Mouse (Mus musculus): ENCODE results near the gene Cdk9. TPM values are rescaled to one million over a fixed set of nuclear protein-coding genes. Genes with fewer than 3 reads are reported as not detected.

Gene Cdk9
- polyA plus RNA-seq, 2 experiments, result 36.5 to 60.7 TPM

- Histone ChIP-seq H3K36me3 (replicated peaks; ENCODE audit: control insufficient read depth, insufficient read depth, low read depth) (peaks cover 14% of the 10 kb centered on the region), H3K4me2 (ENCODE audit: low read depth) (peak overlapping the region; percentile 72), H3K27ac (peak overlapping the region; percentile 18; the same call in 1 of the 2 replicates), H3K9me3 (ENCODE audit: control insufficient read depth, low read length) (no peaks in the 10 kb centered on the region), H3K4me1 (replicated peaks; ENCODE audit: control insufficient read depth in 2 of 2, insufficient read depth in 2 of 2, low read length in 1 of 2) (peaks cover 12 to 23% of the 10 kb centered on the region in 2 experiments), H3K9ac (replicated peaks) (no peak overlapping the region; the same call in 1 of the 2 replicates), H3K4me3 (ENCODE audit: insufficient read depth in 1 of 2, low read depth in 2 of 2, low read length in 2 of 2) (no peak overlapping the region; a peak in 1 of 4 replicates), H3K27me3 (ENCODE audit: control insufficient read depth, insufficient read depth, low read length) (no peaks in the 10 kb centered on the region)
- ATAC-seq (ENCODE audit: insufficient read depth) (no peak), DNase-seq (ENCODE audit: low read depth in 3 of 3, low spot score in 3 of 3) (no peak)
- 30% methylated on average over 11 of the region's 11 CpGs for WGBS (ENCODE audit: insufficient replicate concordance)
- TF ChIP-seq EP300 (IDR thresholded peaks at IDR 0.05; ENCODE audit: low read depth) (no peak), CTCF (IDR thresholded peaks at IDR 0.05; ENCODE audit: low read depth) (no peak)
Measured at GRCm38 (mm10) chr2:32714117-32714986, 1.5 kb upstream of the Cdk9 start.

- no peaks in the 10 kb centered on the region for H3K27me3 ChIP-seq (ENCODE audit: control insufficient read depth, insufficient read depth, low read length)
- peak overlapping the region; percentile 83 to 85 for H3K4me3 ChIP-seq (ENCODE audit: insufficient read depth in 1 of 2, low read depth in 2 of 2, low read length in 2 of 2)
- DNase-seq (ENCODE audit: low read depth in 3 of 3, low spot score in 3 of 3), result peak; percentile 81 to 85 (median 83)
- WGBS (ENCODE audit: insufficient replicate concordance), result 2% methylated on average over 27 of the region's 44 CpGs
- TF ChIP-seq EP300 (IDR thresholded peaks at IDR 0.05; ENCODE audit: low read depth) (no peak), CTCF (IDR thresholded peaks at IDR 0.05; ENCODE audit: low read depth) (no peak)
- H3K4me2 ChIP-seq (ENCODE audit: low read depth), result peak overlapping the region; percentile 93
- H3K9ac ChIP-seq (replicated peaks), result peak overlapping the region; percentile 83
- H3K9me3 ChIP-seq (ENCODE audit: control insufficient read depth, low read length), result no peaks in the 10 kb centered on the region
- H3K4me1 ChIP-seq (replicated peaks; ENCODE audit: control insufficient read depth in 2 of 2, insufficient read depth in 2 of 2, low read length in 1 of 2), result peaks cover 12 to 23% of the 10 kb centered on the region in 2 experiments
- peak; percentile 89 for ATAC-seq (ENCODE audit: insufficient read depth)
- peaks cover 32% of the 10 kb centered on the region for H3K36me3 ChIP-seq (replicated peaks; ENCODE audit: control insufficient read depth, insufficient read depth, low read depth)
- peak overlapping the region; percentile 57 for H3K27ac ChIP-seq
Measured at GRCm38 (mm10) chr2:32712586-32712933, 316 bp downstream of the Cdk9 start.

GRCm38 (mm10) chr2:32712108-32712551 is 746 bp downstream of the Cdk9 start:
- TF ChIP-seq CTCF (IDR thresholded peaks at IDR 0.05; ENCODE audit: low read depth) (peak; percentile 45), EP300 (IDR thresholded peaks at IDR 0.05; ENCODE audit: low read depth) (no peak)

GRCm38 (mm10) chr2:32711301-32712056 is 1.4 kb downstream of the Cdk9 start:
- TF ChIP-seq CTCF (IDR thresholded peaks at IDR 0.05; ENCODE audit: low read depth), result no peak
- TF ChIP-seq EP300 (IDR thresholded peaks at IDR 0.05; ENCODE audit: low read depth), result no peak
- Histone ChIP-seq H3K9me3 (ENCODE audit: control insufficient read depth, low read length) (no peaks in the 10 kb centered on the region), H3K4me3 (ENCODE audit: insufficient read depth in 1 of 2, low read depth in 2 of 2, low read length in 2 of 2) (peak overlapping the region; percentile 83), H3K27me3 (ENCODE audit: control insufficient read depth, insufficient read depth, low read length) (no peaks in the 10 kb centered on the region), H3K4me1 (replicated peaks; ENCODE audit: control insufficient read depth in 2 of 2, insufficient read depth in 2 of 2, low read length in 1 of 2) (peaks cover 12 to 23% of the 10 kb centered on the region in 2 experiments), H3K9ac (replicated peaks) (peak overlapping the region; percentile 83), H3K4me2 (ENCODE audit: low read depth) (peak overlapping the region; percentile 93), H3K27ac (peak overlapping the region; percentile 57), H3K36me3 (replicated peaks; ENCODE audit: control insufficient read depth, insufficient read depth, low read depth) (peaks cover 42% of the 10 kb centered on the region)
- DNase-seq (ENCODE audit: low read depth in 3 of 3, low spot score in 3 of 3), result no peak
- ATAC-seq (ENCODE audit: insufficient read depth), result no peak
- WGBS (ENCODE audit: insufficient replicate concordance), result 21% methylated on average over 9 of the region's 9 CpGs

More at GRCm38 (mm10) chr2:32712108-32712551, 746 bp downstream of the Cdk9 start:
- H3K4me2 ChIP-seq (ENCODE audit: low read depth), result peak overlapping the region; percentile 93
- H3K9ac ChIP-seq (replicated peaks), result peak overlapping the region; percentile 83
- H3K36me3 ChIP-seq (replicated peaks; ENCODE audit: control insufficient read depth, insufficient read depth, low read depth), result peaks cover 35% of the 10 kb centered on the region
- ATAC-seq (ENCODE audit: insufficient read depth), result peak; percentile 70
- DNase-seq (ENCODE audit: low read depth in 3 of 3, low spot score in 3 of 3), result peak; percentile 58 to 62 (median 60)
- peak overlapping the region; percentile 83 for H3K4me3 ChIP-seq (ENCODE audit: insufficient read depth in 1 of 2, low read depth in 2 of 2, low read length in 2 of 2)
- WGBS (ENCODE audit: insufficient replicate concordance), result 0% methylated on average over 41 of the region's 41 CpGs
- H3K9me3 ChIP-seq (ENCODE audit: control insufficient read depth, low read length), result no peaks in the 10 kb centered on the region
- H3K4me1 ChIP-seq (replicated peaks; ENCODE audit: control insufficient read depth in 2 of 2, insufficient read depth in 2 of 2, low read length in 1 of 2), result peaks cover 12 to 23% of the 10 kb centered on the region in 2 experiments
- H3K27ac ChIP-seq, result peak overlapping the region; percentile 57
- H3K27me3 ChIP-seq (ENCODE audit: control insufficient read depth, insufficient read depth, low read length), result no peaks in the 10 kb centered on the region

Data from liver, embryonic 14.5 days (tissue).